Mouse (Mus musculus) frontal cortex, postnatal 10 days (tissue): ENCODE measurements around the gene Ssrp1.

Source experiments
- DNase-seq, 2 experiments: peaks; one replicate each; pipeline ENCODE4 v3.0.0; 2022; ENCODE audit warnings: low spot score in 2 of 2, mixed read lengths in 1 of 2

Gene Ssrp1

DNA sequence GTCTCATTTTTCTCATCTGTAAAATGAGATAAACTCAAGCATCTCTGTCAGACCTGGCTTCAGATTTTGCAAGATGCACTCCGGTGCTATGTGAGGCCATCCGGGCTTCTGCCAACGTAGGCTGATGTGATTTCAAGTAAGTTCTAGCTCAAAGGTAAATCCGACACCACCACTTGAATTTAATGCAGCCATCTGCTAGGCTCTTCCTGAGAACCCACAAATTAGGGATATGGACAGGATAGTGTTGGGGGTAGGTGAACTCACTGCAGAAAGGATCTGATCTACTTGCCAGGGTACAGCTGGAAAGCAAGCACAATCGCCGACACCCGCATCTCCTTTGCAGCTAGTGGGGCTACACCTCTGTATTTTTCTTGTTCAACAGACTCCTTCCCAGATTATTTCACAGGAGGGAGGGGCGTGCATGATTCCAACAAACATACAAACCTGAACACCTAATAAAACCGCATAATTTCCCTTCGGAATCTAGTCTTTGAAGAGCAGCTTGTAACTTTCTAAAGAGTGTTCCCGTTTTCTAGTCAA is 457 bp upstream of the Ssrp1 start:
- DNase-seq, result no peak

DNA sequence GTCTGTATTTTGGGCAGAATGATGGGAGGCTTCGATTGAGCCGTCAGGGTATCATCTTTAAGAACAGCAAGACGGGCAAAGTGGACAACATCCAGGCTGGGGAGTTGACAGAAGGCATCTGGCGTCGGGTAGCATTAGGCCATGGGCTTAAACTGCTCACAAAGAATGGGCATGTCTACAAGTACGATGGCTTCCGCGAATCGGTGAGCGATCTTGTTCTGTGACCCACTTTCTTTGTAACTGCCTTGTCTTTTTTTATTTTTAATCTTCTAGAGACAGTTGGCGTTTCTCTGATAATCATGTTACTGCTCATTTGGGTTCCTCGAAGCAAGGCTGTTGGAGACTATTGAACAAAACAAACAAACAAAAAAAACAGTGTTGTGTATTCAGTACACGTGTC is 1.3 kb downstream of the Ssrp1 start:
- DNase-seq, result no peak

DNA sequence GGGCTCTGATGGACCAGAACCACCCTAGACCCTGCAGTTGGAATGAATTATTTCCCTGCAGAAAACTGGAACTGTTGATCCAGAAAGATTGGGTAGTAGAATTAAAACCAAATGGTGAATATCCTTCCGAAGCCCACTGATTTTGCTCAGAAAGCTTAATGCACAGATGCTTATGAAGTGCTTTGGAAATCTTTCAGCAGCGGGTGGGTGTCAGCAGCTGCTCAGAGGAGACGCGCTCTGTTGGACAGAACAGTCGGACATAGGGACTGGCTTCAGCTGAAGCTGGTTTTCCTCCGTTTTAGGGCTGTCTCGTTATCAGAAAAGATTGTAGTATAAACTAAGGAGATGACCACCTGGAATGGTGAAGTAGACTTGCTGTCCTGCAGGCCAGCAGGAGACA is 6.6 kb downstream of the Ssrp1 start:
- no peak for DNase-seq

DNA sequence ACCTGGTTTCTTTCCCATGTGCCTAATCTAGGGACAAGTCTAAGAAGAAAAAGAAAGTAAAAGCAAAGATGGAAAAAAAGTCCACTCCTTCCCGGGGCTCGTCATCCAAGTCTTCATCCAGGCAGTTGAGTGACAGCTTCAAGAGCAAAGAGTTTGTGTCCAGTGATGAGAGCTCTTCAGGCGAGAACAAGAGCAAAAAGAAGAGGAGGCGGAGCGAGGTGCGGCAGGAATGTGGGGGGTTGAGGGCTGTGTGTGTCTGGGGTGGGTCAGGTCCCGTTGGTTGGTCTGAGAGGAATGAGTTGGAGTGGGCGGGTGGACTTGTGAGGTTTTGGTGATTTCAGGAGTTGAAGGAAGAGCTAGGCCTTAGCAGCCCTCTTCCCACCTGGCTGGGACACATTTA is 9.2 kb downstream of the Ssrp1 start:
- no peak for DNase-seq

DNA sequence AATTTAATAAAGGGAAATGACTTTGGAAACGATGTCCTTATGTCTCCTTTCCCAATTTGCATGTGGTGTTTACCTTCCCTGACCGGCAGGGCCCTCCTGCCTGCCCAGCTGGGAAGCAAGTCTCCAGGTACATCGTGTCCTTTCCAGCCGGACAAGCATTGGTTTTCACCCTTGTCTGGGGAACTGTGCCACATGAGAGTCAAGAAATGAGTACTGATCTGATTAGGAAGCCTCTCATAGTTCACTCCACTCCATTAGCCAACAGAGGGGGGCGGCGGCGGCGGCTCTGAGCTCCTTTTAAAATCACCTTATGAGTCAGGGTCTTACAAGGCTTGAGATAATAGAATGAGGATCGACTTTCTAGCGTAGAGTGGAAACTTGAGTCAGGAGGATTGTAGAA is 10.0 kb downstream of the Ssrp1 start:
- no peak for DNase-seq

DNA sequence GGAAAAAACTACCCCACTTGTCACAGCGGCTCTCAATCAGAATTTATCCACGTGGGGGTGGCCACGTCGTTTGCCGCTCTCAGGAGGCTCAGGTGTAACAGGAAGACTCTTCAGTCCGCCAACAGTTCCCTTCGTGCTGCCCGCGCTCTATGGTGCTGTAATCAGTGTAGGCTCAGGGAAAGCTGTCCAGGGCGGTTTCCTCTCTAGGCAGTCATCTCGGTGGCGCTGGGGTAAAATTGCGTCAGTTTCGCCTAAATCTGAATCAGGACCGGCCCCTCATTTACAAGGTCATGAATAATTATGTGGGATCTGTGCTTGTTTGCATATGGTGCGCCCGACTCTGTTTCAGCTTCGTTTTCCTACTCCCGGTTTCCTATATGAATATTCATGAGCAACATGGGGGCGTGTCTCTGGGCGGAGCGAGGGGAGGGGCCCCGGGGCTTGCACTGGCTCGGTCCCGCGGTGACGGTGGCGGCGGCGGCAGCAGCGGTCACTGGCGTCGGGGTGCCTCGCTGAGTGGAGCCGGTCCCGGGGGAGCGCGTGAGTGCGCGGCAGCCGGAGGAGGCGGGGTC is 10.6 kb downstream of the Ssrp1 start, which contains the start of gene Tnks1bp1:
Gene Tnks1bp1, plus strand, starts transcription at position 427 of the 572 bp plus-strand sequence.
- peak; percentile 93 for DNase-seq

DNA sequence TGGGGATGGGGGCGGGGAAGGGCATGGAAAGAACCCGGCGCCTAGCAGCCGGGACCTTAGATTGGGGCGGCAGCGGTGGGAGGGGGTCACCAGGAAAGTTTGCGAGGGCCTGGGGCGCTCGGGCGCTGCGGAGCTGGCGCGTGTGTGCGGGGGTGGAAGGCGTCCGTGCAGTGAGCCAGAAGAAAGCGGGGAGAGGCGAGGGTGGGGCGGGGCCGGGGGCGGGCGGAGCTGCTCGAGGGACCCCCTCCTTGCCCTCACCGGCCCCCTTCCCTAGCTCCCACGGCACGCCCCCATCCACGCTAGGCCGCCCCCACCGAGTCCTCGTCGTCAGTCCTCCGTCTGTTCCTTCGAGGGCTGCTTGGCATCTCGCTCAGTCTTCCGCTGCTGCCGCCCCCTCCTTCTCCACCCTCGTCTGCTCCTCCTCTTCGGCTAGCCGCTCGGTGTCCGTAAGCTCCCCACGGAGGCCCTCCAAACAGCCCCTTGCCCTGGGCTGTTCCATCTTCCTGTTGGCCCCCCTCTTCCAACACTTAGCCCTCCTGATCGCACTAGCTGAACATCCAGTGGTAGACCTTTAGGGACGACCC is 11.2 kb downstream of the Ssrp1 start:
- DNase-seq, result peak; percentile 73

DNA sequence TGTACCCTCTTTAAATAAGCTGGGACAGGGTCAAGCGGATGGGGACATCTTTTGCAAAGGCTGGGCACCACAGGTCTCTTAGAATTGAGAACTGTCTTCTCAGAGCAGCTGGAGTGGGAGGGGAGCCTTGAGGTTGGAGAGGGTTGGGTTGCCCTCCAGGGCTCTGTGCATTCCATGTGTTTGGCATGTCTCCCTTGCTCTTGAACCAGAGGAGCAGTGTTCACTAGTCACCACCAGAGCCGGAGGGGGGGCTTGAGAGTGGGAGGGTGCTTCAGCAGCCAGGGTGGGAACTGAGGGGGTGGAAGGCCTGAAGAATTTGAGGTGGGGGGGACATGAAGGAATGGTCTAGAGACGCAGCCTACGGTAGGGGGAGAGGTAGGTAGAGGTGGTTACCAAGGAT is 12.2 kb downstream of the Ssrp1 start:
- DNase-seq, result no peak

DNA sequence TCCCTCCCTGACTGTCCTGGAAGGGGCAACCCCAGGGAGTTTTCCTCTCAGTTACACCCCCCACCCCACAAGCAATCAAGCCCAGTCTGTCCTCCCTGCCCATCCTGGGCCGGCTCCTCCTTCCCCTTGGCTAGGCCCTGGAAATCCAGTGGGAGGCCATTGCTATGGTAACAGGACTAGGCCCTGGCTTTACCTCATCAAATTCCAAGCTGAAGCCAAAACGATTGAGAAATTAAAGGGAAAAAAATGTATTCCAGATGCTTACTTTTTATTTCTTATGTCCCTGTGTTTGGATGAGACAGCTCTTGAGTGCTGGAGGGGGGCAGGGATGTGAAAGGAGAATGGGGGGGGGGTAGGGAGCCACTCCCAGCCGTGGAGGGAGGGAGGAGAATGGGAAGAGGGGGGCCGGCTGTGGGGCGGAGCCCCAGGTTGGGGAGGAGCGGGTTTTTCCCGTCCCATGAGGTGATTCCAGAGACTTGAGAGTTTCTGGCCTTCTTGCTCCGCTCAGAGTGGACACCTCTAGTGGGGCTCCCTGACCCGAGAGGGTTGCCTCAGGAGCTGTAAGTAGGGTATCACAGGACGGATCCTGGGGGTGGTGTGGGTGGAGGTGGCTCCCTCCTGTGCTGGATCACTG is 13.1 kb downstream of the Ssrp1 start:
- DNase-seq, result peak; percentile 43 to 58

DNA sequence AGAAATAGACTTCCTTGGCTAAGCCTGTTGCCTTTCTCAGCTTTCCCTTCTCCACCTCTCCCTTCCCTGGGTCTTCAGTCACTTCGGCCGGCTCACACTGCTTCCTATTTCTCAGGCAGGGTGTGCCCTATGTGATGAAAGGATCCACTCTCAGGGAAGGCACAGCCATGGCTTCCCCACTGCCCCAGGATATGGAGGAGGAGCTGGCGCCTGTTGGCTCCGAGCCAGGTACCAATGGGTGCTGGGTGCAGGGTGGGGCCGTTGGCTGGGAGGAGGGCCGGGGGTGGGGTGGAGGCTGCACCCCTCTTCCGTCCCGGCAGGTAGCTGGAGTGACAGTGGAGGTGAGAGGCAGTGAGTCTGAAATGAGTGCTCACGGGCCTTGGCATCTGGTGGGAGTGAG is 13.7 kb downstream of the Ssrp1 start:
- DNase-seq, result peak in 1 of 2 experiments; percentile 35

DNA sequence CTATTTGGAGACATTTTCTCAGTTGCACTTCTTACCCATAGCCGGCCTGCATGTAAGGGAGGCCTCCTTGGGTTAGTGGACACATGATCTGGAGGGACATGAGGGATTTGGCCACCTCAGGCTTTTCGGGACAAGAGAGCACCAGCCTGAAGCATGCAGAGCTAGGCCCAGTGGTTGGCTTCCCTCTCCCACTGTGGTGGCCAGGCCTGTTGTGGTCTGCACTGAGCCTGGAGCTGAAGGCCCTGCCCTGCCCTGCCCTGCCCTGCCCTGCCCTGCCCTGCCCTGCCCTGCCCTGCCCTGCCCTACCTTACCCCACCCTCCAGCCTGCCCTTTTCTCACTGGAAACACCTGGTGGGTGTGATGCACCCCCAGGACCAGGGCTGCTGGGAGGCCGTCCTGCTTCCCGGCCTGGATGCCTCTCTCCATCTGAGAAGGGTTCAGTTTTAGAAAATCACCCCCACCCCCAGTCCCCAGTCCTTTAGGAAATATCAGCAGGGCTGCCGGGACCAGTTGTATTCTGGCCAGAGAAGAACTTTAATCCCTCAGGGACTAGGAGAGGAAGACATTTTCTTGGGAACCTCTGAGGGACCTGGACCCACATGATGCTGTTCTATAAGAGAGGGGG is 16.3 kb downstream of the Ssrp1 start:
- no peak for DNase-seq

DNA sequence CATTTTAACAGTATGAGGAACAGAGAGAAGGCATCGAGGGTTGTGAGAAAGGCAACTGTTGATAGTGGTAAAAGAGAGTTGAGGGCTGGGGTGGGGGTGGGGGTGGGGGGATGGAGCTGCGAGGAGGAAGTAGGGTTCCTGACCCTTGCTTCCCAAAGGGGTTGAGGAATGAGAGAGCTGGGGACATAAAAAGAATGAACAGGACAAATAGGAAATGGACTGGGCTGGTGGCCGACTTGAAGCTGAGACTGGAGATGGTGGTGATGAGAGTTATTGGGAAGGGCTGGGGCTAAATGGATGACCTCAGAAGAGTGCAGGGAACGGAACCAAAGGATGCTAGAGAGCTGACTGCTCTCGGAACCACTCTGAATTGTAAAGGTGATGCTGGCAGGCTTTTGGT is 19.7 kb downstream of the Ssrp1 start:
- no peak for DNase-seq

DNA sequence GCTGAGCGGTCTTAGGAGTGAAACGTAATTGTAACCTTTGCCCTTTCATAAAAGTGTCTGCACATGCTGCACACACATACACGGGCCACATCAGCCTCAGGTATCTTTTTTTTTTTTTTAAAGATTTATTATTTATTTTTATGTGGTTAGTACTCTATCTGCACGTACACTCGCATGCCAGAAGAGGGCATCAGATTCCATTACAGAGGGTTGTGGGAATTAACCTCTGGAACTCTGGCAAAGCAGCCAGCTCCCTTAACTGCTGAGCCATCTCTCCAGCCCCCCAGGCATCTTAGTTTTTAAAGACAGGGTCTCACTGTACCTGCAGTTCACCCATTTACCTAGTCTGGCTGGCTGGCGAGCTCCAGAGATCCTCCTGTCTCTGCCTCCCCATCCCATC is 22.6 kb downstream of the Ssrp1 start:
- no peak for DNase-seq

DNA sequence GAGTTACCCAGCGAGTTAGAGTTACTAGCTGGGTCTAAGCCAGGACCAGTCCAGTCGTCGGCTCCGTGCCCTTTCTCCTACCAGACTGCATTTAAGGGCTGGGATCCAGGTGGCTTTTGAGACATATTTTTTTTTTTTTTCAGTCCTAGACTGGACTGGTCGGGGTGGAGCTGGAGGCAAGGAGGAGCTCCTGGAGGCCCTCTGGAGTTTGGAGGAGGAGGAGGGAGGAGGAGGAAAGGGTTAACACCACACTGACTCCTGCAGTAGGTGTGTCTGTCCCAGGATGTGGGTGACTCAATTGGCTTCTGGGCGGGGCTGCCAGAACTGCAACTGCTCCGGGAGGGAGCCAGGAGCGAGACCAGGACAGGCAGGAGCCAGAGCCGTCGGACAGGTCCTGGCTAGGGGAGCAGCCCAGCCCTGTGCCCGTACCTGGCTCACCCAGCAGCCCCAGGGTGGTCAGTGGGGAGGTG is 23.6 kb downstream of the Ssrp1 start:
- no peak for DNase-seq

DNA sequence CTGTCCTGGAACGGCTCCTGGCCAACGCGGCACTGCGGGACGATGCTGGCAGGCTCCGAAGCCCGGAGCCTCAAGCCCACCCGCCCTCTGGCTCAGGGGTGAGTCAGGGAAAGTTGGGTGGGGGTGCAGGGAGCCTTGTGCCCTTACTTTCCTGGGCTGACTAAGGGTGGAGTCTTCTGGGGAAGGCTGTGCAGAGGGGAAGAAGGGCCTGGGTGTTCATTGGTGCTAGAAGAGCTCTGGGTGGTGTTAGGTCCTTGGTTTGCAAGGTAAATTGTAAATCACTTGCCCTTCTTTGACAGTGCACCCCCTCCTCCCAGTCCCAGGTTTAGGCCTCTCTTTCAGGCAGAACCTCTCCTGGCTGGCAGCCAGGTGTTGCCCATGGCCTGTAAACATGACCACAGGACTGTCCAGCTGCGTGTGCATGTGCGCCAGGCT is 24.1 kb downstream of the Ssrp1 start:
- no peak for DNase-seq

DNA sequence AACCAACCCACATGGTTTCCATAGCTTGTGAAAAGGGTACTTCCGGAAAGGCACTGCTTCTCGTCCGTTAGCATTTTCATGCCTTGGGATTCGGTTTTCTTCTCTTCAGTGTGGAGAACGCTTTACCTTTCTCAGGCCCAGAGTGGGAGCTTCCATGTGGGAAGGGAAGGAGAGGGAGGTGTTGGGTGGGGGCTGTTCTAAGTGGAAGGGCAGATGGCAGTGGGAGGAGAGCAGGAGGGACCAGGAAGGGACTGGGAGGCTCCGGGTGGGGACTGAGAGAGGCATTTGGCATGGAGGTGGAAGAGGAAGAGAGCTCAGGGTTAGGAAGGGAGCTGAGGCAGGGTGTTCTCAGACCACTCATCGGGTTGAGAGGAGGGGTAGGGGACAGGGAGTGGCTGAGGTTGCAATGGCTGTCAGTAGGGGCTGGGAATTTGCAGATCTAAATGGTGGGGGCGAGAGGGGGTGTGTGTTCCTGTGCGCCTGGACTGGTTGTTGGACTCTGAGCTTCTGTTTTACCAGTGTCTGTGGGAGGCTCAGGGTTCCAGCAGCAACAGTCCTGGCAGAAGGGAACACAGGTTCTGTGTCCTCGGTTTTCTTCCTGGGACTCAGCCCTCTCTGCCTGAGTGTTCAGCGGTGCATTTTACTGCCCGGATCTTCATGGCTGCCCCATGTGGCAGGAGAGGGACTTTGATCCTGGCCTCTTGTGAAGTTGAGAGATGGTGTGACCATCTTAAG is 28.3 kb downstream of the Ssrp1 start:
- DNase-seq, result no peak

DNA sequence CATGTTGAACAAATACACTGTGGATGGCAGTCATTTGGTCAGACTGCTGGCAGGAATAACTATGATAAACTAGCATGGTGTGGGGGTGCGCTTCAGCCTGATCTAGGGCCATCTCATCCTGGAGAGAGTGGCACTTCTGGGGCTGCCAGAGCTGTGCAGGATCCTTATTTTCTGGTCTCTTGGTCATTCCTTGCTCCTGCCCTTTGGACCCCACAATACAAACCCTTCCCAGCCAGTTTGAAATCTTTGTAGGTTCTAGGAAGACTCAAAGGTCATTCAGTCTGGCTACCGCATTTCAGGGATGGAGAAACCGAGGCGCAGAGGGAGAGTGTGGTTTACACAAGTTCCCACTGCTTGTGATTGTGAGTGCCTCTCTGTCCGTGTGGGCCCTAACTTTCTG is 29.9 kb downstream of the Ssrp1 start:
- no peak for DNase-seq

DNA sequence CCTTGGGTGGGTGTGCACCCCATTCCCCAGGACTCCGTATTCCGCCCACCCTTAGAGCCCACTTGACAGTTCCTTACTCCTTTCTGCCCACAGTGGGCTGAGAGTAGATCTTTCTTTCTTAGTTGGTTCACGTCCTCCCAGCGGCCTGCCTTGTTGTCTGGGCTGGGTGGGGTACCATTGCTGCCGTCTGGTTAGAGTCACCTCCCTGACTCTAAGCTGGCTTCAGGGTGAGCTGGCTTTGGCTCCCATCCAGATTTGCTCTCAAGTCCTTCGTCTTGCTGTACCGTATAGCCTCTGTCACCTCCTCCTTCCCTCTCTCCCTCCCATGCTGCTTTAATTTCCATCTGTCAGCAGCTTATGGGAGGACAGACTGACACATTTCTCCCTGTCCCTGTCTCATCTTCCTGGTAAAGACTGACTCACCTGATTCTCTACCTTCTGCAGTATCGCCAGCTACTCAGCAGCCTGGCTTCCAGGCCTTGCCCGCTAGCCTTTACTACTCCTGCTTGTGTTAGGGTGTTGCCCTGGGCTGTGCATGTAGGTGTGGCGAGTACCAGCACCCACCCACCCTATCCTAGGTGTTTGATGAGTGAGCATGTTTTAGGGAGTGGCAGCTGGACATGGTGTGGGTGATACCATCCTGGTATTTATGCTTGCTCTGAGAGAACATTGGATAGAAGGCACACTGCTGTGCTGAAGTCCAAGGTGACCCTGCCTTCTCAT is 31.0 kb downstream of the Ssrp1 start:
- DNase-seq, result no peak

DNA sequence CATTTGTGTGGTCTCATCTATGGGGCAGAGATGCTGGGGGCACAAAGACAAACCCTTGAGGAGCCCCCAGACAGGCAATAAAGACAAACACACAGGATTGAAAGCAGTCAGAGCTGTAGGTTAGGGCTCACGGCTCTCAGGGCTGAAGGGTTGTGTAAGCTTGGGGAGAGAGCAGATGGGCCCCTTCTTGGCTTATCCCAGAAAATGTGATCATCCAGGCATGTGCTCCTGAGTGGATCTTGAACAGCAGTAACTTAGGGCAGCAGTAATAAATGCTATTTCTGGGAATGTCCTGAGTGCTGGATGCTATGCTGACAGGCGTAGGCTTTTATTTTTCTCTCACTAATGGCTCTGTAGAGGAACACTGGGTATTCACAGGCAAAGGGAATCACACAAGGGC is 31.6 kb downstream of the Ssrp1 start:
- no peak for DNase-seq

DNA sequence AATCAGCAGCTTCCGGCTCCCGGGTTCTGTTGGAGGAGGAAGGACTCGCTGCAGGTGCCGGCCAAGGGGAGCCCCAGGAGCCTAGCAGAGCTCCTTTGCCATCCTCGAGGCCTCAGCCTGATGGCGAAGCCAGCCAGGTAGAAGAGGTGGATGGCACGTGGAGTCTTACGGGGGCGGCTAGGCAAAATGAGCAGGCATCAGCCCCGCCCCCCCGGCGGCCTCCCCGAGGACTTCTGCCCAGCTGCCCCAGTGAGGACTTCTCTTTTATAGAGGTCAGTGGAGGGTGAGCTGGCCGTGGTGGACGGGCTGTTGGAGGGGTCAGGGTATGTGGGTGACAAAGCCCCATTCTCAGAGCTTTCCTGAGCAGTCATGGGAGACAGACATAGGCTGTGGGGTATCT is 33.1 kb downstream of the Ssrp1 start:
- no peak for DNase-seq

DNA sequence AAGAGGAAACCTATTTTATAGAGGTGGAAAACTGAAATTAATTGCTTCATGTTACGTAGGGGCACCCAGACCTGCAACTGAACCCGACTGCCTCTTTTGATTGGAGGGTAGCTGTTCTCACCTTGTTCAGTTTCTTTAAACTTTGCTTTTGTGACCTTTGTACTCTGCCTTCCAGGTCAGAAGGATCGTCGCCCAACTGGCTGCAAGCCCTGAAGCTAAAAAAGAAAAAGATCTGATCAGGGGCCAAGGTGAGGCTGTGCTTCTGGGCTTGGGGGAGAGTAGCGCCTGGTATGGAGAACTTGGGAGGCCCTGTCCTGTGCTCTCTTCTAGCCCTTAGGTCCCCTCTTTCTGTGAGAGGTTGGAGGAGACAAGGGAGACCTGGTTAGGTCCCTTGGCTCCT is 34.9 kb downstream of the Ssrp1 start:
- no peak for DNase-seq
